Mouse (Mus musculus) cerebellum, adult 8-10 months (tissue): ENCODE measurements around the gene Spsb1.

Experiments
- DNase-seq: peaks from one replicate; pipeline ENCODE4 v3.0.0; 2022

Gene Spsb1

DNA sequence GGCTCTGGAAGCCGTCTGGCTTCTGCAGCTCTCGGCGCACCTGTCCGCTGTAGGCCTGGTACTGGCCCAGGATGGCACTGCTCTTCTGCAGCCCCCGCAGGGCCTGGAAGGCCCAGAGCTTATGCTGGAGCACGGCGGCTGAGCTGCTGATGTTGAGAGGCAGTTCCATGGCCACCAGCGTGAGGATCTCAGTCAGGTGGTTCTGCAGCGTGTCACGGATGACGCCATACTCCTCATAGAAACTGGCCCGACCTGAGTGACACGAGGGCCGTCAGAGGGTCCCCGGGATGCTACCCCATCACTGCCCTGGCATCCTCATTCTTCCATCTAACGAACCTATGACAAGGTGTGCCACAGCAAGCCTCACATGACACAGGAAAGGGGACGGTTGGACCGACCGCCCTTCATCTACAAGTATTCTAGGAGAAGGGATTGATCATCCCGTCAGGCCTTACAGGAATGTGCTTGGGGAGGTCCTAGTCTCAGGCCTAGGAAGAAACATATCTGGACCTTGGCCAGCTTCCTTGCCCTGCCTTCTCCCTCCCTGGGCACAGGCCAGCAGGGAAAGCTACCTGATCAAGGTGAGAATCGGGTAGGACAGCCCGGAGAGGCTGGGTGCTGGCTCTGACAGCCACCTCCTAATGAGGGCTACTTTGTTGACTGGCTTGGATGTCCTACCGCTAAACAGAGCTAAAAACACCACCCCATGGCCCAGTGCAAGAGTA is 29.2 kb upstream of the Spsb1 start:
- DNase-seq, result no peak

DNA sequence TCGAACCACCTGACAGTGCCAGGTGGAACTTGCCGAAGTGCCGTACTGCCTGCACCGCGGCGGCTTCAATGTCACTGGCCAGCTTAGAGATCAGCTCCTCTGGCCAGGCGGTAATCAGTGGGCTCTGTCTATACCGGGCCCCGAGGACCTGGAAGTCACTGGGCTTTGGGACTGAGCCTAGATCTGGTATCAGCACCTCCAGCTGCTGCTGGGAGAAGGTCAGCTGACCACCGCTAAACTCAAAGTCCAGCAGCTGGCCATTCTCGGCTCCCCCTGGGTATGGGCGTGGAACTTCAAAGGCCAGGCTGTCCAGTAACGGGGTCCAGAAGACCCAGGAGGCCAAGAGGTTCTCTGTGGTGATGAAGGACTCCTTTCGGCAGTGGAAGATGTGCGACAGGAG is 27.3 kb upstream of the Spsb1 start:
- peak; percentile 19 for DNase-seq

DNA sequence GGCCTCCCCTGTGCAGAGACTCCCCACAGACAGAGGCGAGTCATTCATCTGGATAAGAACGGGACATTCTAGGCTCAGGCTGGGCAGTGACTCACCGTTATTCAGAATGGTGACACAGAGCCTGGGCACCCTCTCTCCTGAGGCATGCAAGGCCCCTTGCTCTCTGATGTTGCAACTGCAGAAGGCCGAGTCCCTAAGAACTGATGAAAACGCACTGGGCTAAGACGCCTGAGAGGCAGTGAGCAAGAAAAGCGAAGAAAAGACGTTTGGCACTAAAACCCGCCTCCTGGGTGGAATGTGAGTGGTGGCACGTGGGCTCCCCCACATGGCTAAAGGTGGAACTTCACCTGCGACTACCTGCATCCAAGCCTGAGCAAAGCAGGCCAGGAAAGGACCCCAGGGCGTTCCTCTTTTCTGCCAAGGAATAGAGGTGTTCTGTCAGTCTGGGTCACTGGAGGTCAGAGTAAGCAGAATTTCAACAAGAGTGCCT is 25.0 kb upstream of the Spsb1 start:
- peak; percentile 90 for DNase-seq

DNA sequence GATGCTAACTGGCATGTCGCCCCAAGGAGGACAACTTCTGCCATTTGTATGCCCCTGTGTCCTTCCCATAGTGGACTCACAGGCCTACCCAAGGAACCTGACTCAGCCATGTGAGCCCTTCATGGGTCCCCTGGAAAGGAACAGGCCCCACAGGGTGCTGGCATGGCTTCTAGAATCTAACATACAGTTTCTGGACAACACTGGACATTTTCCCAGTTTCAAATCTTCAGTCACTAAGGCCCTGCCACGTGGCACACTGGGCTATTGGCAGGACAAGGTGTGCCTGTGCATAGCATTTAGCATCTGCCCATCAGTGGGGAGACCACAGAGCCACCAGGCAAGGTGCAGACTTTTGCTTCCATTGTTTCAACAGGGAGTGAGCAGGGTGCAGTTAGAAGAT is 24.0 kb upstream of the Spsb1 start:
- DNase-seq, result peak; percentile 24

DNA sequence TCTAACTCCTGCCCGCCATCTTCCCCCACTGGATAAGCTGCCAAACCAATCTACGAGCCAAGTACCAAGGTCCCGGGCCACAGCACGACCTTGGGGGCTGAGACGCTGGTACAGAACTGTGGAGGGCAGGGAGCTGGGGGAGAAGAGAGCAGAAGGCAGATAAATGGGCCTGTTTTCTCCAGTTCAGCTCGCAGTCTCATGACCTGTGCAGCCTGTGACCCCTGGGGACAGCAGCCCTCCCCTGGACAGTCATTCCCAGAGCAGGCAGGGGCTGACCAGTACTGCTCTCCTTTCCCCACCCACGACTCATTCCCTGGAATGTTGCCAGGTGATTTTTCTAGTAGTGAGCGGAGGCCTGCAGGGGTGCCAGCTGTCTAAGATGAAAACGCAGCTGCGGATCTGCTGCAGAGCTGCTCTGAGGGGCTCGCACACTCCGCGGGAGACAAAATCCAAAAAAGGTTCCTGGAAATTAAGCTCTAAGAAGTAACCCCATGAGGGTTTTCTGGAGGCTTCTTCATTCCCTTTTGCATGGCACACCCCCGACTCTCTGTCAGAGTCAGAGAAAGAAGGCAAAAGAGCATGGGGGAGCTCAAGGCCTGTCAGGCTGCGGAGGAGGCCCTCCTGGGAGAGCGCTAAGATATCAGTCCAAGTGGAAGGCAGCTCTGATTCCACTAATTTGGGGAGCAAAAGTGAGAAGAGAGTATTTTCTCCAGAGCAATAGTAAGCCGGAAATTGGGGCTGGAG is 23.1 kb upstream of the Spsb1 start:
- no peak for DNase-seq

DNA sequence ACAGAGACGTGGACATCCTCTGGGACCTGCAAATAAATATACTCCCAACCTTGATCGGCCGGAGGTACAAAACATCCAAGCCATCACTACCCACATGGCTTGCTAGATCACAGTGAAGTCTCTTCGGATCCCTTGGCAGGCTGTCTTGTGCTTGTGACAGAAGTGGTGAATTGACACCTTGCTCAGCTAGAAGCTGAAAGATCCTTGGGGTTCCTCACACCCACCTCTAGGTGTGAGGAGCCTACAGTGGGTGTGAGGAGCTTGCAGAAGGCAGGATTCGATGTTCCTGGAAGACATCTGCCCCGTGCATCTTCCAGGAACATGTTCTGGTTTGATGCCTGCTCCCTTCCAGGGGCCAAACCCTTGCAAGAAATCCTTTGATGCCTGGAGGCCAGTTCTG is 22.3 kb upstream of the Spsb1 start:
- DNase-seq, result no peak

DNA sequence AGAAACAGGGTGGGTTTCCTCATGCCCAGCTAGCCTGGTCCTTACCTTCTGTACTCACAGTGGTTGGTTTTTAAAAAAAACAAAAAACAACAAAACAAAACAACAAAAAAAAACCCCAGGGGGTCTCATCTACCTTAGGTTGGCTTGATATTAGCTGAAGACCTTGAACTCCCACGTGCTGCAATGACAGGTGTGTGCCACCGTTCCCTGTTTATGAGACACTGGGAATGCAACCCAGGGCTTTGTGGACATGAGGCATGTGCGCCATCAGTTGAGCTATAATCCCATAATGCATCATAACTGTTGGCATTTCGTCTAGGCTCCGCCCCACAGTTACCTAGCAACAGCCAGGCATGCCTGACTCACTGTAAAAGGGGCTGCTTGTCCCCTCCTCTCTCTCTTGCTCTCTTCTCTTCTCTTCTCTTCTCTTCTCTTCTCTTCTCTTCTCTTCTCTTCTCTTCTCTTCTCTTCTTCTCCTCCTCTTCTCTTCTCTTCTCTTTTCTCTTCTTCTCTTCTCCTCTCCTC is 20.9 kb upstream of the Spsb1 start:
- DNase-seq, result no peak

DNA sequence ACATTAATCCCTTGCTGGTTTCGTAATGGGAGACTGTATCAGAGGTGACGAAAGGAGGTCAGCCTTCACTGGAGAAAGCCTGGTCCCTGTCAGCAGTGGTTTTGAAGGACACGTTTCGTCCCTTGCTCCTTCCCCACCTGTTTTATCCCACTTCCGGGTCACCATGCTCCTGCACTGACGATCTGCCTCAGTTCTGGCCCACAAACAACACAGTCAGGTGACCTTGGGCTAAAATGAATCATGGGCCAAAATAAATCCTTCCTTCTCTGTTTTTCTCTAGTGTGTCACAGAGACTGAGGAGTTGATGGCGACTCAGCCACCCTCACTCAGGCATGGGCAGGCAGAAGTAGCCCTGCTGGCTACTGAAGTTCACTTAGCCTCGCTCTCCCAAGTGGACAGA is 20.4 kb upstream of the Spsb1 start:
- DNase-seq, result no peak

DNA sequence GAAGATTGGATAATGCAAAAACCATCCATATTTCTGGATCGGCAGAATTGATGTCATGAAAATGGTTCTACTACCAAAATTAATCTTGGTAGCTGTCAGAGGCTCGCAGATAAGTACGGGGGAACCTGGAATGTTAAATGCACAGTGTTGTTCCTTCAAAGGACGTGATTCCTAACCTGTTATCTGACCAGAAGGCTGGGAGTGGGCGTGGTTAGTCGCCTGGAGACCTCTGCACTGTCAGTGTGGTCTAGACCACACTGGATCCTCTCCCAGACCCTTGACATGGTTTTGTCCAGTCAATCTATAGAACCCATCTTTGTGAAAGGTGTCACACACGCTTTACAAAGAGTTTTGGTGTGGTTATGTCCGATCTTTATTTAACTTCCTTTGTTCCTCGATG is 16.6 kb upstream of the Spsb1 start:
- DNase-seq, result no peak

DNA sequence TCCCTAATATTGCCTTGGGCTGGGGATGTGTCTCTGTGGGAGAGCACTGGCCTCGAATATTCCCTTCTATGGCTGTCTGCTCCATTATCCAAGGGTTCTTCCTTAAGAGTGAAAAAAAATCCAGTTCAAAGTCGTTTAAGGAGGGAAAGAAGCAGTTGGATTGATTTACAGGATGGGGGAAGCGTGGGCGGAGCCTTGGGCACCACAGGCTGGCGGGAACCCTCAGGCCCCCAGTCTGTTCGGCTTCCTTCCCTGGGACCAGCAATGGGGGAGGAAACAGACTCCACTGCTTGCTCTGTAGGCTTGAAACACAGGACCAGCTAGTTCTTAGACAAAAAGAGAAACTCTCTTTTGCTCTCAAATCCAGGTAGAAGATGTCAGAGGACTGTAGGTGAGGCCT is 13.7 kb upstream of the Spsb1 start:
- DNase-seq, result no peak

DNA sequence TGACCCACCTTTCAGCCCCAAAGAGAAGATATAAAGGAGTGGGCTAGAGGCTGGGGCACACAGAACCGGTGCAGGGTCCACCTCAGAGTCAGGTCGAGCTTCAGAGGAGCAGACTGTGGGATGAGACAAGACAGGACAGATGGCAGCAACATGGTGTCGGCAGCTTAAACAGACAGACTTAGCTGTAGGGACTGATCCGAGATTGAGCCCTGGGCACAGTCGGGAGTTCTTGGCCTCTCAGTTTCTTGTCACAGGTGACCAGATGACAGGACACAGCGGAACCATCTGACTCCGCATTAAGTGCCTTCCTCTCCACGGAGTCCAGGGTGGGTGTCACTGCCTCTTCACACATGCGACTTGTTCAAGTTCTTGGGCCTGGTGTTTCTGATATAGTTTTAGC is 12.1 kb upstream of the Spsb1 start:
- DNase-seq, result no peak

DNA sequence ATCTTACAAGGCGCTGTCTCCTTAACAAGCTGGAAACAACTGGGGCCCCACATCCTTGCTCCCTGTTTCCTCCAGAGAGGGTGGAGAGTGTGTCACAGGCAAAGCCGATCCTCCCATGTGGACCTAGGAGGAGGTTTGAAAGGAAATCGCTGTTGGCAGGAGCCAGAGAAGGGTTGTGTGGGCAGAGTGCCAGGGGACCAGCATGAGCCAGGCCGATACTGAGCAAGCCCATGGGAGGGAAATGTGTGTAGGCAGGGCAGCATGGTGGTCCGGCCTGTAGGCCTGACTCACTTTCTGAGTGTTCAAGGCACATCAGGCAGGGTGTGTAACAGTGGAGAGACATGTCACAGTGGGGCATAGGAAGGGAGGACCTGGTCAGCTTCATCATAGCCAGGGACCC is 11.4 kb upstream of the Spsb1 start:
- DNase-seq, result peak; percentile 44

DNA sequence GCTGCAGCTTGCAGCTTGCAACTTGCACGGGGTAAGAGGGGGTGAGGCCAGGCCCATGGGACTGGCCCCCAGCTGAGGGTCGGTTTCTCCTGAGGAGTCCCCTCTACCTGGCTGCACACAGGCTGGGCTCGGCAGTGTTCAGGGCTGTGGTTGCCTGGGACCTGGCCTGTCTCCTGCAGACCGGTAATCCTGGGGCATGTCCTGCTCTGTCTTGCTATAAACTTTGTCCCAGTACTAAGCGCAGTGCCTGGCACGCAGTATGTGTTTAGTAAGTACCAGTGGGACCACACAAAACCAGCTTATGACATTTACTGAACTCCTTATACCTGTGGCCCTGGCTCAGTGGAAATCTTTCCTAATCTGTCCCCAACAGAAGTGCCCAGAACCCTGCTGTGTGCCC is 10.8 kb upstream of the Spsb1 start:
- no peak for DNase-seq

DNA sequence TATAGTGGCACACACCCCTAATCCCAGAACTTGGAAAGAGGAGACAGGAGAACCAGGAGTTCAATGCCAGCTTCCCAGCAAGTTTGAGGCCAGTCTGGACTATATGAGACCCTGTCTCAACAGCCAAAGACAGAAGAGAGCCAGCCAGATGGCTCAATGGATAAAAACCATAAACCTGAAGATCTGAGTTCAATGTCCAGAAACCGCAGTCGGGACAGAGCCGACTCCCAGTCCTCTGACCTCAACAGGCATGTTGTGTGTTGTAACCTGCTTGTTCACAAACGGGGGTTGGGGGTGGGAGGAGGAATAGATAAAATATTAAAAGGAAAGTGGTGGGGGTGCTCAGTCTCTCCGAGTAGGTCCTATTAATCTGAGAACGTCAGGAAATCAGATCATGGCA is 10.4 kb upstream of the Spsb1 start:
- no peak for DNase-seq

DNA sequence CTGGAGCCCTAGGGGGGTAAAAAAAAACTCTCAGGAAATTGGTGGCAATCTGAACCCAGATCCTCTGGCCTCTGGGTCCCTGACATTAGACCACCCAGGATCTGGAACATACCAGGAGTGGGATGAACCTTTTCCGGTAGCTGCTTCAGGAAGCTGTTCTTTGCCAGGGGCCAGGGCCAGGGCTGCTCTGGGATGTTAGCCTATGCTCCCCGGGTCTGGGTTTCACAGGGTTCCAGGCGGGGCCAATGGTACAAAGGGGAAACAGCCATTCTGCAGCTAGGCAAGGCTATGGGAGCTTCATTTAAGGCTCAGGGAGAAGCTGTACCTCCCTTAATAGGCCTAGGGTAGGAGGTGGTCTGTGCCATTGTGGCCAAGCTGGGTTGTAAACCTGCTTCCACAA is 9.9 kb upstream of the Spsb1 start:
- DNase-seq, result no peak

DNA sequence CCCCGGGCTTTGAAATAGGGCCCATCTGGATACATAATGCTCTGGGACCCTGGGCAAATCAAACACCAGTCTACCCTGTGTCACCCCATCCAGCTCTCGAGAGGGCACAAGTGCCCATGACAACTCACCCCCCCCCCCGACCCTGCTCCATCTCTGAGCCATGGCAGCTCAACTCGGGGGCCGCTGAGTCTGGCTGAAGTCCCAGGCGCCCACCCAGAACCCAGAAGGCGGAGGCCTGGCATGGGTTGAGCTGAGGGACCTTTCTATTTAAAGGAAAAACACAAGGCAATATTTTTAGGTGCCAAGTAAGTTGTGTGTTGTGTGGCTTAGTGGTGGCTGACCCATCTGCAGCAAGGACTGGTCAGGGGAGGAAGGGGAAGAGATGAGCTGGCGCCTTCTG is 9.4 kb upstream of the Spsb1 start:
- DNase-seq, result no peak

DNA sequence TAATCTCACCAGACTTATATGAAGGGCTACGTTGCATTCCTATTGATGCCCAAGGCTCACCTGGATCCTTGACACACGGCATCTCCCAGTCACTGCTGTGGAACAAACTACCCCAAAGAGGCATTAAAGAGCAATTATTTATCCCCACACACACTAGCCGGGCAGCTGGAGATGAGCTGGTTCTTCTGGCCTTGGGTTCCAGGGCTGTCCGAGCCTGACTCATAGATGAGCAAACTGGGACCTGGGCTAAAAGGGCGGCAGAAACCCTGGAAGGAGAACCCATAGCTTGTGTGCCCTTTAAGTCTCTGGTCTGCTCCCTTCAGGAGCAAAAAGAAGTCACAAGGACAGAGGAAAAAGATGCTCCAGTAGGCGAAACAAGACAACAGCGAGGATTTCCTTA is 5.5 kb upstream of the Spsb1 start:
- DNase-seq, result no peak

DNA sequence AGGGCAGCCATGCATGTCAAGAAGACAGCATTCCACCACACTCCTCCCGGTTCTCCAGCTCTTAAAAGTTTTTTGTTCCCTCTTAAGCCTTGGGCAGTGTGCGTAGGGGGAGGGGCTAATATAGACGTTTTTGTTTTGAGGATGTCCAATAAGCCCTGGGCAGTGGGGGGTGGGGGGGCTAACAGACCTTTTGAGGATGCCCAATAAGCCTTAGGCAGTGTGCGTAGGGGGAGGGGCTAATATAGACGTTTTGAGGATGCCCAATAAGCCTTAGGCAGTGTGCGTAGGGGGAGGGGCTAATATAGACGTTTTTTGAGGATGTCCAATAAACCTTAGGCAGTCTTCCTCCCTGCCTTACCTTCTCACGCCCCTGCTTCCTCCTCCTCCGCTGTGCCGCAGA is 5.0 kb upstream of the Spsb1 start:
- no peak for DNase-seq

DNA sequence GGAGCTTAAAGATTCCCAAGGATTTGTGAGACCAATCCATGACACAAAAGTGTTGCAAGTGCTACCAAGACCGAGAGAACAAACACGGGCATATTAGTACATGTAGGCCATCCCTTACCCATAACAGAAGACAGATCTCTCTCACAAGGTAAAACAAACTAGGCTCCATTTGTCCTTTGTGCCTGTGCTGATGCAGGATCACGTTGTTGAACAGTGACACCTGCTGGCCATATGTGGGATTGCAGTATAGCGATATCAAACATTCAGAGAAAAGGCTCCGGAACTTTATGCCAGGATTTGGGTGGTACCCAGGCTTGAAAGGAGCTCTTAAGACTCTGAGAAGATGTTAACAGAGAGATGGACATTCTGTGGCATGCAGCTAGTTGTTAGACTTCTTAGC is 3.7 kb upstream of the Spsb1 start:
- DNase-seq, result peak; percentile 81

DNA sequence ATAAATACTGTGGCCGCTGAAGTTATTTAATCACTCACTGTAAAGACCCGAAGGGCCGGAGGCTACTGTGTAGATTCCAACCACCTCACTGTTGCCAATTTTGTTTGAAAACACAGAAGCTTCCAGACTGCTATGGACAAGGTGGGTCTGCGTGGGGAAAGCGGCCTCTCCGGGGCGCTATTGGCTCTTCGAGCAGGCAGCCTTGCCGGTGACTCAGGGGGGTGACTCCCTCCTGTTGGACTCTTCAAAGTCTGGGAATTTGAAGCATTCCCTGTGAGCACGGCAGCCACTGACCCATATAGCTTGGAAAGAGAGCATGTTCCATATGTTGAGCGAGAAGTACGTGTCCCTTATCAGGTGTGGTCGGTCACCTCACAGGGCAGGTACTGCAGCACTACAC is 1.2 kb upstream of the Spsb1 start:
- DNase-seq, result no peak

DNA sequence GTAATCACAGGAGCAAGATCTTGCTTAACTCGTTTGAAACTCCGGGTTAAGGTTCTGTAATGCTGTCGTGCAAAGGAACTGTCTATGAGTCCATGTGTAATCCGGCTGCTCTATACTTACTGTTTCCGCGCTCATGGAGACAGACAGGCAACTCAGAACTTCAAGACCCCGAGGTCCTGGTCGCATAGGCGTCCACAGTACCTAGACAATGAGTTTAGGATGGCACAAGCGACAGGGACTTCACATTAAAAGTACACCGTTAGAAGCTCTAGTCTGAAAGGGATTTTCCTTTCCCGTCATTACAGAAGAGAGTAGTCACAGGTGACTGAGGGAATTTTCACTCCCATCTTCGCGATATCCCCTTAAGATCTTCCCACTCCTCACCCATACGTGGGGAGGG is 788 bp upstream of the Spsb1 start:
- DNase-seq, result no peak

DNA sequence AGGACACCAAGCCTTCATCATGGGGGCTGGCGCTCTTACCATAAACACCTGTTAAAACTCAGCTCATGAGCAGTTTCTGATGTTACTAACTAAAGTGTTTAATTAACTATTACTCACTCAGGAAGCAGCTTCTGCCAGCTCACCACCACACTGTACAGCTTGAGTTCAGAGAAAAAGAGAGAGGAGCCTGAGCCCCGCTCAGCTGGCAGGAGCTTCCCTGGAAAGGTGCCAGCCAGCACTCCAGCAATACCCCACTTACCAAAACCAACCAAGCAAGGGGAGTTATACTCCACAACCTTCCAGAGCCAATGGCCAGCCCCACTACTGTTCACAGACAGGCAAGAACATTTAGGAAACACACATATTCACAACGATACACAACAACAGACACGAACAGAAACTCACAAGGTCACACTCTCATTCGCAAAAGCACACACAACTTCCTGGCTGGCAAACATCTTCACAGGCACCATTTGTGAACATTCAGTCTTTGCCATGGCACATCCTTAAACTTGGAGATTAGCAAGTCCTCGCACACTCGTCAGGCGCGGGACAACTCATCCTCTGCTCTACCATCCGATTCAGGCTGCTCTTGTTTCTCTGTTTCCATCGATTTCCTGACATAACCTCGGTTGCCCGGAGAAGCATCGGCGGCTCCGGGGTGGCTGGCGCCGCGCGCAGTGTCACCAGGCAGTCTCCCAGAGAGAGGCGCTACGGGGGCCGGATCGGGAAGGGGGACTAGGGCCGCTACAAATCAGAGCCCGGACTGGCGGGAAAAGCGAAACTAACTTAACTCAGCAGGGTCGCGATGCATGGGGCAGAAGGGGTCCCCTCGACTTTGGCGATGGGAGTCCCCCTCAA is 992 bp downstream of the Spsb1 start:
- DNase-seq, result peak; percentile 33

DNA sequence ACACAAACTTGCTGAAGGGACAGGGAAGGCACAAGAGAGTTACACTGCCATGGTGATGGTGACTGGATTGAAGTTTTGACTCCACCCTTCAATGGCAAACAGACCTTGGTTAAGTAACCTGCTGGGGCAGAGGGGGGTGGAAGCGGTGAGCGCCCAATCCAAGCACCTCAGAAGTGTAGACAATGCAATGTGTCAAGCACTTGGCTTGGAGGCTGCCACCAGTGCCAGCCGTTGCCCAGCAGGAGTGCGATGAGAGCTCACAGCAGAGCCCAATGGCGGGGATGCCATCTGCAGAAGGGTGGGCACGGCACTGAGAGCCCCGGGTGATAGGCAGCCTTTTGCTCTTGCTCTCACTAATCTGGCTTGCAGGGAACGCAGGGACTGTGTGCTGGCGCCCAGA is 2.6 kb downstream of the Spsb1 start:
- no peak for DNase-seq

DNA sequence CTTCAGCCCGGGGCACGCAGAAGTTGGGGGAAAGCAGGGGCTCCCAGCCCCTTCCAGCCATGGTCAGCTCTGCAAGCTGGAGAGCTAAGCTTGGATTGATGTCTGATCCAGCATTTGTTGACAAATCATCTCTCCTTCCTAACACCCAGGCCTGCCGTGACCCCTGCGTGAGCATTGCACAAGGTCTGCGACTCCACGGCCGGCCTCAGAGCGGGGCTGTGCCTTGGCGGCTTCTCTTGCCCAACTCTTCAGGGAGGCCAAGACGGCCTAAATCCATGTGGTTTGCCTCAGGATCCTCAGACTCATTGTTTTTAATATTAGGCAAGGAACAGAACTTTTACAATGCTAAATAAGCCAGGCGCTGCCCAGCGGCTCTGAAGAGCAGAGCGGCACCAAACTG is 3.6 kb downstream of the Spsb1 start:
- no peak for DNase-seq
